Mouse (Mus musculus) thymus, adult 2 months (tissue): ENCODE data around the gene Adamts2.

ENCODE experiments used
- CTCF ChIP-seq: fragments of 200-500 bp; IDR thresholded peaks from 2 replicates; pipeline ENCODE4 v1.5.1; 2012; ENCODE audit warnings: mild to moderate bottlenecking, control low read depth, low read length, moderate library complexity, borderline replicate concordance; ENCODE audit not compliant: control insufficient read depth, poor library complexity, insufficient read depth; ENCODE audit errors: extremely low read depth
- POLR2A ChIP-seq: fragments of 200-500 bp; IDR thresholded peaks from 2 replicates; pipeline ENCODE4 v1.6.1; 2012; ENCODE audit warnings: mild to moderate bottlenecking, low read length, control low read depth, moderate library complexity; ENCODE audit not compliant: control insufficient read depth, poor library complexity, insufficient read depth; ENCODE audit errors: extremely low read depth

DNA sequence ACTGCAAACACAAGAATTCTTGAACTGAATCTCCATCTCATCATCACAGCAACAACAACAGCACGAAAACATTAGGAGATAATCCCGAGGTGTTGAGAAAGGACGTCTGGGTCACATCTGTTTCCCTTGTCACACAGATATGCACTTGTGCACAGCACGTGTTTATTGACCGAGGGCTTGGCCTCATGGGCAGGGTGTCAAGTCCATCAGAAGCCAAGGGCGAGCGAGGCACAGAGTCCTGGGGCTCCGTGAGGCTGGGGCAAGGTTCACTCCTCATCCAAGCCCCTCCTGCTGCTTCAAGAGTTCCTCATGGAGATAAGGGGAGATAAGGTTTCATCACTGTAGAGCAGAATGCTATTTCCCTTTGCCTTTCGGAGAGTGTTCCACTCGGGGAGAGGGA, 137.6 kb downstream of the Adamts2 start:
- TF ChIP-seq CTCF (no peak), POLR2A (no peak)
